10 mouse cellular contexts compared by ENCODE assay signal in genomic region chr1:154688876-154689665, GRCm38 (mm10).
A peak's percentile ranks its signal among the peaks of the same experiment; 100 is the strongest.
DNase-seq lines count a peak whose midpoint lies in the region; ATAC-seq lines count a peak whose summit lies in the region.
"Had no signal": no experiment of that assay in that cellular context is flagged by ENCODE, and none has a peak within 500 bp of the region (broad histone marks: within the 10 kb centered on the region; RNA-seq: fewer than 3 reads in every experiment).

No protein-coding gene starts in this region.

- no peaks in the 10 kb centered on the region for H3K9me3 ChIP-seq in heart, embryonic 12.5 days (replicated peaks)
- H3K9me3 ChIP-seq in neural tube, embryonic 12.5 days = no peaks in the 10 kb centered on the region

- H3K4me1 ChIP-seq in heart, embryonic 12.5 days (replicated peaks) = peaks cover 15% of the 10 kb centered on the region
- H3K4me1 ChIP-seq in neural tube, embryonic 12.5 days = no peaks in the 10 kb centered on the region

- H3K9ac ChIP-seq in heart, embryonic 12.5 days = peak overlapping the region; percentile 37; the same call in 1 of the 2 replicates
- no peak overlapping the region for H3K9ac ChIP-seq in neural tube, embryonic 12.5 days

- H3K36me3 ChIP-seq in heart, embryonic 12.5 days = no peaks in the 10 kb centered on the region
- no peaks in the 10 kb centered on the region for H3K36me3 ChIP-seq in neural tube, embryonic 12.5 days

- H3K4me3 ChIP-seq in heart, embryonic 12.5 days = peak overlapping the region; percentile 13; the same call in 1 of the 2 replicates
- no peak overlapping the region for H3K4me3 ChIP-seq in neural tube, embryonic 12.5 days

- intact Hi-C loops in left cerebral cortex, postnatal 25 days (cut with DNase I) = loop anchor here (1.0 to 5.0 kb wide), 2 partner anchors 27 to 72 kb away; no protein-coding TSS in a partner anchor

- no peak for ATAC-seq in heart, embryonic 12.5 days (ENCODE audit: insufficient number of reproducible peaks, low FRiP score)
- no peak for ATAC-seq in neural tube, embryonic 12.5 days (ENCODE audit: low FRiP score, low read depth)
- ATAC-seq: inflammation-experienced regulatory T-cells, adult 6 months had no signal

- peak overlapping the region; percentile 56 for H3K4me2 ChIP-seq in heart, embryonic 12.5 days
- H3K4me2 ChIP-seq in neural tube, embryonic 12.5 days (replicated peaks) = 0 out of 2 replicates have a peak overlapping the region, but pooled peaks have one; percentile 14

- no peak overlapping the region for H3K27ac ChIP-seq in heart, embryonic 12.5 days (ENCODE audit: poor library complexity, severe bottlenecking)
- H3K27ac ChIP-seq in neural tube, embryonic 12.5 days = no peak overlapping the region

- WGBS in heart, embryonic 12.5 days = 27% methylated on average over 14 of the region's 14 CpGs
- 47% methylated on average over 14 of the region's 14 CpGs for WGBS in neural tube, embryonic 12.5 days

- no peaks in the 10 kb centered on the region for H3K27me3 ChIP-seq in heart, embryonic 12.5 days (replicated peaks)
- H3K27me3 ChIP-seq in neural tube, embryonic 12.5 days (replicated peaks) = no peaks in the 10 kb centered on the region

- no peak for DNase-seq in heart, adult 9 months (ENCODE audit: low spot score in 2 of 2)
- no peak for DNase-seq in neural tube, embryonic 10.5 days (ENCODE audit: extremely low spot score, low spot score)
- DNase-seq in left cerebral cortex, postnatal 25 days (ENCODE audit: low spot score in 2 of 2) = peak; percentile 32 to 80
- DNase-seq in retina, embryonic 14.5 days (ENCODE audit: low spot score) = no peak
- no peak for DNase-seq in T-cell, adult 2 months (ENCODE audit: low spot score)
- DNase-seq: adrenal gland, postnatal 10 days; thymus, postnatal 25 days had no signal

Comparison
In these comparisons a context has a peak if more than half of its experiments do, and no peak if none do; other contexts are left out.
1. DNase-seq: peak in left cerebral cortex, postnatal 25 days (2 of 2); none in heart, adult 9 months (0 of 2), neural tube, embryonic 10.5 days (single experiment), retina, embryonic 14.5 days (single experiment) and T-cell, adult 2 months (single experiment).